Mouse (Mus musculus) testis, adult 2 months (tissue): ENCODE data around the gene Rsph9. TPM values are rescaled to one million over a fixed set of nuclear protein-coding genes. Genes with fewer than 3 reads are reported as not detected.

Experiments
- H3K27ac ChIP-seq: fragments of 200-500 bp; 2 replicates; pipeline ENCODE4 v1.5.1; 2012; ENCODE audit warnings: low read depth, low read length; ENCODE audit not compliant: control insufficient read depth, insufficient read depth
- H3K27me3 ChIP-seq: fragments of 200-500 bp; 2 replicates; pipeline ENCODE4 v1.6.1; 2012; ENCODE audit warnings: mild to moderate bottlenecking, low read length, moderate library complexity; ENCODE audit not compliant: control insufficient read depth, insufficient read depth
- H3K36me3 ChIP-seq: fragments of 200-500 bp; 2 replicates; pipeline ENCODE4 v1.6.1; 2012; ENCODE audit warnings: mild to moderate bottlenecking, low read length; ENCODE audit not compliant: control insufficient read depth, insufficient read depth
- H3K4me1 ChIP-seq: fragments of 200-500 bp; 2 replicates; pipeline ENCODE4 v1.6.1; 2012; ENCODE audit warnings: low read length; ENCODE audit not compliant: control insufficient read depth, insufficient read depth
- H3K4me3 ChIP-seq: fragments of 200-500 bp; 2 replicates; pipeline ENCODE4 v1.5.1; 2012; ENCODE audit warnings: low read depth, mild to moderate bottlenecking, low read length, moderate library complexity, mixed read lengths; ENCODE audit not compliant: control insufficient read depth
- CTCF ChIP-seq: fragments of 200-500 bp; IDR thresholded peaks from 2 replicates; pipeline ENCODE4 v1.5.1; 2012; ENCODE audit warnings: low read depth, mild to moderate bottlenecking, inconsistent platforms, low read length, moderate library complexity; ENCODE audit not compliant: control insufficient read depth, insufficient read depth, insufficient replicate concordance
- POLR2A ChIP-seq: fragments of 200-500 bp; IDR thresholded peaks from 2 replicates; pipeline ENCODE4 v1.6.1; 2012; ENCODE audit warnings: low read depth, mild to moderate bottlenecking, inconsistent platforms, low read length, moderate library complexity; ENCODE audit not compliant: control insufficient read depth
- polyA plus RNA-seq: library from polyadenylated mRNA; depleted of rRNA; stranded (reverse); fragments of >200 nt; gene quantifications from 2 replicates; pipeline ENCODE4 v1.2.3, GENCODE M21; 2012

The Rsph9 gene
- polyA plus RNA-seq, 1 experiment, result 240 TPM

DNA sequence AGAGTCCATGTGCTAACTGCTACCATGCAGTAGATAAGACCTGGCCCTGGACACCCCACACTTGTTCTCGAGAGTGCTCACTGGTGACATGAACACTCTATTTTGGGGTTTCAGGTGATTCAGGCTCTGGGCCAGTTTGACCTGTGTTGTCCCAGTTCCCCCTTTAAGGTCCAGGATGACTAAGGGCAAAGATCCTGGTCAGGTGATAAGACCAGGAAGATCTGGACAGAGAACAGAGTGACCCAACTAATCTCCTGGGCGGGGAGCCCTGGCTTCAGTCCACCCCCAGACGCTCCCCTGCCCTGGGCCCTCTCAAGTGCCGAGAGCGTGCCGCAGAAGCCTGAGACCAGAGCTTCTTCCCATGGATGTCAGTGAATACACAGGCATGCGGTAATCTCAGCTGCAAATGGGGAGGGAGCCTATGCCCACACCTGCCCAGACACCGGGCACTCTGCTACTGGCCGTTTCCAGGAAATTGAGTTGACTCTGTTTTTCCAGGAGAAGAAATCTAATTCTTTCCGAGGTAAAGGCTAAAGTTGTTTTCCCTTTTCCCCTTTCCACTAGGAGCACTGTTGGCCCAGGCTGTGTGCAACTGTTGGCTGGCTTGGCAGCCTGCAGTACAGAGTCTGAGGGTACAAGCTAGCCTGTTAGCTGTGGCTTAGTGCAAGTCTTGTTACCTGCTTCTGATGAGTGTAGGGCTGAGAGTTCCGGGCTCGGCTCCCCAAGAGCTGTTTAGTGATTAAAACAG is 19.9 kb downstream of the Rsph9 start:
- H3K36me3 ChIP-seq, result peaks cover 2% of the 10 kb centered on the region; the same call in 1 of the 2 replicates

DNA sequence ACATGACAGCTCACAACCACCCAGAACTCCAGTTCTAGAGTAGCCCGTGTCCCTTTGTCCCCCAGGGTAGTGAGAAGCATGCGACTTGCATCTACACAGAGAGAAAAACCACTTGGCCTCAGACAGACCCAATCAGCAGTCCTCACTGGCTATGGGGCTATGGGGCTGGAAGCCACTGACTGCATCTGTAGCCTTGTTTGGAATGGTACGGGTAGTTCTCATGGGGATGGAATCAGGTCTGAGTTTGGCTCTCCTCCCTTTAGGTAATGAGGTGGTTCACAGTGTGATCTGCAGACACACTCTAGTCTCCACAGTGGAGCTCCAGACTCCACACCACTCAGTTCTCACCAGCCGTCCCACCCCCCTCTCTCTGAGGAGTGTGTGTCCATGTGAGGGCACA is 20.7 kb downstream of the Rsph9 start:
- H3K4me1 ChIP-seq, result no peaks in the 10 kb centered on the region
- H3K27me3 ChIP-seq, result no peaks in the 10 kb centered on the region
- H3K27ac ChIP-seq, result no peak overlapping the region
- no peak for TF ChIP-seq POLR2A
- TF ChIP-seq CTCF, result no peak
- no peak overlapping the region for H3K4me3 ChIP-seq
- peaks cover 2% of the 10 kb centered on the region; the same call in 1 of the 2 replicates for H3K36me3 ChIP-seq

More for the DNA sequence above, 19.9 kb downstream of the Rsph9 start:
- TF ChIP-seq CTCF (no peak), POLR2A (no peak)
- H3K4me3 ChIP-seq, result no peak overlapping the region
- no peaks in the 10 kb centered on the region for H3K27me3 ChIP-seq
- no peaks in the 10 kb centered on the region for H3K4me1 ChIP-seq
- no peak overlapping the region for H3K27ac ChIP-seq

DNA sequence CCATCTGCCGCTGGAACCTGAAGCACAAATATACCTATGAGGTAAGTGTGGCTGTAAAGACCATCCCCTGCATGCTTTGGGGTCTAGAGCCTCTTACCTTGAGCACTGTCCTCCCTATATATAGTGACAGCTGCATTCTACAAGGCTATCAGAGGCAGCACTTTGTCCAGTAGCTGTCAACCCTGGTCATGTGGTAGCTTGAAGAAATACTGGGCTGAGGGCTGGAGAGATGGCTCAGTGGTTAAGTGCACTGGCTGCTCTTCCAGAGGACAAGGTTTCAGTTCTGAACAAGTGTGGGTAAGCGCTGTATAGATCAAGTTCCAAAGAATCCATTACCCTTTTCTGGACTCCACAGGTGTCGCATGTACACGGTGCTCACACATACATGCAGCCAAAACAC is 21.2 kb downstream of the Rsph9 start:
- peaks cover 2% of the 10 kb centered on the region; the same call in 1 of the 2 replicates for H3K36me3 ChIP-seq
- no peak overlapping the region for H3K4me3 ChIP-seq
- TF ChIP-seq POLR2A (no peak), CTCF (no peak)
- no peak overlapping the region for H3K27ac ChIP-seq
- no peaks in the 10 kb centered on the region for H3K27me3 ChIP-seq
- no peaks in the 10 kb centered on the region for H3K4me1 ChIP-seq

DNA sequence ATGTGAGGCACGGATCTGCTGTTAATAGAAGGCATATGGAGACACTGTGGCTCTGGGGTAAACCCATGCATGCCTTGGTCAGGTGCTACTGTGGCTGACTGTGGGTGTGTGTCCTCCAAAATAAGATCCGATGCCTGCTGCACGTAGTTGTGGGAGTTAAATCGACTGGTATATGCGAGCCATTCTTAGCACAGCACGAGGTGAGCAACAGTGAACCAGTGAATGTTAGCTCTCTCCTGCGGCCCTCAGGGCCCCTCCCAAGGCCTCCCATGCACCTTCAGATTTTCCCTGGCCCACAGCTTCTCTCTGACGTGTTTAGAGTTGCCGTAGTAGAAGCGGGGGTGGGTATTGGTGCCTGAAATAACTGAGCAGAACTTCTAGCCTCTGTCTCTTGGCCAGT is 24.4 kb downstream of the Rsph9 start:
- no peaks in the 10 kb centered on the region for H3K4me1 ChIP-seq
- H3K27me3 ChIP-seq, result no peaks in the 10 kb centered on the region
- no peak for TF ChIP-seq CTCF
- no peak for TF ChIP-seq POLR2A
- H3K4me3 ChIP-seq, result no peak overlapping the region
- H3K27ac ChIP-seq, result no peak overlapping the region
- peaks cover 2% of the 10 kb centered on the region; the same call in 1 of the 2 replicates for H3K36me3 ChIP-seq

DNA sequence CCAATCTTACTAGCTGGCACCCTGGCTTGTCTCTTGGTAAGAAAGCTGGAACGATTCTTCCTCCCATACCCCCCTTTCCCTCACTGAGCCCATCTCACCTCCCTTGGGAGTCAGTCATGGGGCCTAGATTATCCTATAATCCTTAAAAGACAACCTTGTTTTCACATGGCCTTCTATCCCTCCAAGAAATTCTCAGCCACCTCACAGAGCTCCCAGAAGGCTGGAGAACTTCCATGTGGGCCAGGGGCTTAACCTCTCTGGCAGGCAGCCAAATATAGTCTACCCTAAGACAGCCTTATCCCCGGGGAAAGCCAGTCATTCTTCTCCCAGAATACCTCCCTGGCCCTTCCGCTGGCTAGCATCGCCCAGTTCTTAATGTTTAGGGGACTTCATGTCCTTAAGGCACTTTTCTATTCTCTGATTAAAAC is 25.6 kb downstream of the Rsph9 start:
- no peak for TF ChIP-seq CTCF
- no peak for TF ChIP-seq POLR2A
- H3K27ac ChIP-seq, result no peak overlapping the region
- peaks cover 2% of the 10 kb centered on the region; the same call in 1 of the 2 replicates for H3K36me3 ChIP-seq
- H3K4me1 ChIP-seq, result no peaks in the 10 kb centered on the region
- no peaks in the 10 kb centered on the region for H3K27me3 ChIP-seq
- H3K4me3 ChIP-seq, result no peak overlapping the region

DNA sequence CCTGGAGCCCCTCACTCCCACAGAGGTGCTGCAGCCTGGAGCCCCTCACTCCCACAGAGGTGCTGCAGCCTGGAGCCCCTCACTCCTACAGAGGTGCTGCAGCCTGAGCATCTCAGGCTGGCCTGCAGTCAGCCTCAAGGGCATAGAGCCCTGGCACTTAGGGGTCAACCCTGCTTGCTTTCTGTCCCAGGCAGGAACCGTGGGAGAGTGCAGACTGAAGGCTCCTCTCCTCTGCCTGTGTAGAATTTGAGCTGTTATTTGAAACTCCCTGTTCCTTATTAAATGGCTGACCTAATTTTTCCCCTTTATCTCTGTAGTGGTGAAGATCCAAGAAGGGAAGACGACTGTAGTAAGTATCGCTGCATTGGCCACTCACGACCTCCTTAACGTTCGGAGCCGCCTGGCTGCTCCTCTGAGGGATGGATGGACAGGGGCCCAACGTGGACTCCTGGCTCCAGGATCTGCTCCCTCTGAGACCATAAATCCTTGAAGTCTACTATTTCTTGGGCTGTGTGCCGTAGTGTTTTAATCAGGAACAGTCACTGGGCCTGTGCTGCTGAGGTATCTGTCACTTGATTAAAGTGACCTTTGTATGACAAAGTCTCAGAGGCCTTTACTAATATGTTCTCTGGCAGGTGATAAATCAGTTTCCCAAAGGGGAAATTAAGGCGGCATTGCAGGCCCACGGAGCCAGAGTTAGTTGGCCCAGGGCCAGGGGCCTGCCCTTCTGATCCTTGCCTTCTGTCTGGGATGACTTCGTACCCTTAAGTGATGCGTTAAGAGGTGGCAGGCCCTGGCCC is 26.2 kb downstream of the Rsph9 start:
- no peaks in the 10 kb centered on the region for H3K4me1 ChIP-seq
- no peak overlapping the region for H3K27ac ChIP-seq
- no peak overlapping the region for H3K4me3 ChIP-seq
- no peaks in the 10 kb centered on the region; the same call in 1 of the 2 replicates for H3K36me3 ChIP-seq
- no peak for TF ChIP-seq CTCF
- TF ChIP-seq POLR2A, result no peak
- no peaks in the 10 kb centered on the region for H3K27me3 ChIP-seq

DNA sequence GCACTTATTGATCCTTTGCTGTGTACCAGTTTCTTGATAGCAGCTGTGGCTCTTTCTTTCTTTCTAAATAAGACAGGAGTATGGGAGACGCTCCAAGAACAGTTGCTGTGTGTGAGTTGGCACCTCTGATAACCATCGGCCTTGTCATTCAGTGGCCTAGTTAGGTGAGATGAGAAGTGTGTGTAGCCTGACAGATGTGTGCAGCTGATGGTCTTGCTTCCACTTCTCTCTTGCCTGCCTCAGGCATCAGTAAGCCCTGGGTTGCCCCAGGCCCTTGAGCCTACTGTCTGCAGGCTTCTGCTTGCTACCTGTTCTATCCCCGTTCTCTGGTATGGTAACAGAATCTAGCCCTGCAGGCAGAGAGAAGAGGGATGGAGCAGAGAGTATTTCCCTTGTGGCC is 27.1 kb downstream of the Rsph9 start:
- no peak for TF ChIP-seq POLR2A
- TF ChIP-seq CTCF, result no peak
- Histone ChIP-seq H3K27me3 (no peaks in the 10 kb centered on the region), H3K4me3 (no peak overlapping the region), H3K4me1 (no peaks in the 10 kb centered on the region), H3K27ac (no peak overlapping the region), H3K36me3 (no peaks in the 10 kb centered on the region; the same call in 1 of the 2 replicates)
